Mouse (Mus musculus): ENCODE results near the gene Dmd. TPM values are rescaled to one million over a fixed set of nuclear protein-coding genes. Genes with fewer than 3 reads are reported as not detected.

Dmd gene
- polyA plus RNA-seq, 1 experiment, result not detected

- no peak within 1 kb of the TSS for H3K27ac ChIP-seq (ENCODE audit: insufficient read depth, low read depth, low read length)
- 89% methylated on average over 2 of the region's 2 CpGs for WGBS
- TF ChIP-seq CTCF (IDR thresholded peaks at IDR 0.05; ENCODE audit: insufficient read depth, low read depth, low read length), result no peak
- TF ChIP-seq POLR2A (IDR thresholded peaks at IDR 0.05; ENCODE audit: insufficient read depth, low read depth, low read length), result no peak
- H3K4me1 ChIP-seq (ENCODE audit: control insufficient read depth, insufficient read depth, low read length), result no peaks in the 10 kb centered on the region
- no peak within 1 kb of the TSS for H3K4me3 ChIP-seq (ENCODE audit: insufficient read depth, low read depth, low read length)
These were observed 2300.7 kb downstream of the Dmd start, which contains the start of gene Fthl17a for GRCm38 (mm10) chrX:85249379-85249778. Gene Fthl17a, plus strand, starts transcription at chrX:85249679.

Measured in olfactory bulb, adult 2 months (tissue).